Mouse (Mus musculus) spleen, adult 2 months (tissue): ENCODE data around the gene Hibch. TPM values are rescaled to one million over a fixed set of nuclear protein-coding genes. Genes with fewer than 3 reads are reported as not detected.

ENCODE experiments used
- DNase-seq, 2 experiments: peaks; one replicate each; pipeline versions ENCODE4 v3.0.0 to v3.0.0-alpha.2; 2012 to 2021; ENCODE audit warnings: low spot score in 2 of 2, low read depth in 1 of 2
- H3K27ac ChIP-seq: fragments of 200-500 bp; 2 replicates; pipeline ENCODE4 v1.5.1; 2012; ENCODE audit warnings: low read length, inconsistent platforms; ENCODE audit not compliant: insufficient read depth
- H3K27me3 ChIP-seq: fragments of 200-500 bp; 2 replicates; pipeline ENCODE4 v1.6.1; 2012; ENCODE audit warnings: mild to moderate bottlenecking, moderate library complexity, low read length, inconsistent platforms; ENCODE audit not compliant: control insufficient read depth, insufficient read depth
- H3K36me3 ChIP-seq: fragments of 200-500 bp; 2 replicates; pipeline ENCODE4 v1.6.1; 2012; ENCODE audit warnings: mild to moderate bottlenecking, low read length, inconsistent platforms; ENCODE audit not compliant: control insufficient read depth, insufficient read depth
- H3K4me1 ChIP-seq: fragments of 200-500 bp; 2 replicates; pipeline ENCODE4 v1.6.1; 2011; ENCODE audit warnings: inconsistent platforms; ENCODE audit not compliant: control insufficient read depth, insufficient read depth, insufficient read length
- H3K4me3 ChIP-seq: fragments of 200-500 bp; 2 replicates; pipeline ENCODE4 v1.5.1; 2011; ENCODE audit warnings: mild to moderate bottlenecking, inconsistent platforms; ENCODE audit not compliant: insufficient read depth, insufficient read length; ENCODE audit errors: extremely low read depth
- CTCF ChIP-seq: fragments of 200-500 bp; IDR thresholded peaks from 2 replicates; pipeline ENCODE4 v1.5.1; 2011; ENCODE audit warnings: mild to moderate bottlenecking, inconsistent platforms; ENCODE audit not compliant: insufficient read depth, insufficient read length, insufficient replicate concordance; ENCODE audit errors: extremely low read depth
- POLR2A ChIP-seq: fragments of 200-500 bp; IDR thresholded peaks from 2 replicates; pipeline ENCODE4 v1.6.1; 2011; ENCODE audit warnings: low read depth, low read length, inconsistent platforms
- WGBS: fragments of 180-500 bp; shearing (Covaris S2); methylation state at CpG from one replicate; pipeline ENCODE4 v1.1.7; 2018; 5-methylcytosine and 5-hydroxymethylcytosine counted together
- polyA plus RNA-seq: library from polyadenylated mRNA; depleted of rRNA; stranded (reverse); fragments of >200 nt; gene quantifications from 2 replicates; pipeline ENCODE4 v1.2.3, GENCODE M21; 2012; rRNA removed

Gene Hibch
- 7.4 and 7.6 TPM in 2 replicates for polyA plus RNA-seq

DNA sequence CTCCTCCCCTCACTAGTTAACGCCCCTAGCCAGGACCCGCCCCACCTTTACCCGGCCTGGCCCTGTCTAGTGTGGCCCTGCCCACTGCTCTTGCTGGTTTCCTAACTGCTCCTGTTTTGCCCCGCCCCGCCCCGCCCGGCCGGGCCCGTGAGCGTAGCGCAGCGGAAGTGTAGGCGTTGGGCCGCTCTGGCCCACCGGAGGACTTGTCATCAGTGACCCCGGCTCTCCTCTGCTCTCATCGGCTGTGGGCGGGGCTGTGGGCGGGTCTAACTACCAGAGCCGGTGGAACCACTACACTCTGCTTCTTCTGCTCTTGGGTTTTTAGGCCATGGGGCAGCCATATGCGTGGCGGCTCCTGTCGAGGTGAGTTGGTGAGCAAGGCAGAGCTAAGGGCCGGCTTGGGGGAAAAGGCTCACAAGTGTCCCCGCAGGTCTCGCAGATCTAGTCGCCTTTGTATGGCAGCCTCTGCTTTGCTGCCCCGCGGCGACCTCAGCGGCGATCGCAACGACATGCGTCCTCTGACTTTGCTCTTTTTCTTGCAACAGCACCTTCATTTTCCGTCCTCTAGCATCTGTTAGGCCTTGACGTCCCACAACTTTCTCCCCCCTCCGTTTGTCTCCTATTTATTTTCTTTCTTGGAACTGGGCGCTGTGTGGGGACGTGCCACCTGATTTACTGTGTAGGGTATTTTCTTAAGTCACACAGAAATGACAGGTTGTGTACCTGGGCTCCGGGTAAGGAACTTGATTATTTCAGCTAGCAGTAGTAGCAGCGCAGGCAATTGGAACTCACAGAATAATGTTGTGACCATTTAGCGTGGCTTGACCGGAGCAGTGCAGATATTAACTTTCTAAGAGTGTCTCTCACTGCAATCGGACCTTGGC is at the start of gene Hibch:
Hibch (plus strand) TSS at position 148 of the 884 bp plus-strand sequence.
- H3K27ac ChIP-seq: peak within 1 kb of the TSS; percentile 90
- peak; percentile 98 for DNase-seq
- no peaks in the 10 kb centered on the region for H3K36me3 ChIP-seq
- under 1% methylated on average over 45 of the region's 45 CpGs for WGBS
- peaks cover 7% of the 10 kb centered on the region; the same call in 1 of the 2 replicates for H3K4me1 ChIP-seq
- TF ChIP-seq POLR2A (peak; percentile 90), CTCF (no peak)
- H3K27me3 ChIP-seq: no peaks in the 10 kb centered on the region
- peak within 1 kb of the TSS; percentile 84 for H3K4me3 ChIP-seq

DNA sequence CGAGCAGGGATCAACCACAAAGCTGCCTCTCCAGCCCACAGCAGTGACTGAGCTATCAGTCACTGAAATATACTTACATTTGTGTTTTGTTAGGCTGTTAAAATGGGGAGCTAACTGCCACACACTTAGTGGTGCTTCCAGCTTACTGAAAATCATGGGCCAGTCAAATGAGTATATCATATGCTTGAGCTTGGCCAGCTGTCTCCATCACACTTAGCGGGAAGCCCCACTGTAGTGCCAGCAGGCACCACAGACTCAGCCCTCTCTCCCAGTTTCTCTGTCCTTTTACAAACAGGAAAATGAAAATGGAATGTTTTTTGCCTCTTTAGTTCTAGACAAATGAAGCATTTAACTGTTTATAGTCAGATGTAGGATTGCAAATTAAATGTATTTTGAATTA is 48.8 kb upstream of the Hibch start:
- 88% methylated on average over 2 of the region's 2 CpGs for WGBS

DNA sequence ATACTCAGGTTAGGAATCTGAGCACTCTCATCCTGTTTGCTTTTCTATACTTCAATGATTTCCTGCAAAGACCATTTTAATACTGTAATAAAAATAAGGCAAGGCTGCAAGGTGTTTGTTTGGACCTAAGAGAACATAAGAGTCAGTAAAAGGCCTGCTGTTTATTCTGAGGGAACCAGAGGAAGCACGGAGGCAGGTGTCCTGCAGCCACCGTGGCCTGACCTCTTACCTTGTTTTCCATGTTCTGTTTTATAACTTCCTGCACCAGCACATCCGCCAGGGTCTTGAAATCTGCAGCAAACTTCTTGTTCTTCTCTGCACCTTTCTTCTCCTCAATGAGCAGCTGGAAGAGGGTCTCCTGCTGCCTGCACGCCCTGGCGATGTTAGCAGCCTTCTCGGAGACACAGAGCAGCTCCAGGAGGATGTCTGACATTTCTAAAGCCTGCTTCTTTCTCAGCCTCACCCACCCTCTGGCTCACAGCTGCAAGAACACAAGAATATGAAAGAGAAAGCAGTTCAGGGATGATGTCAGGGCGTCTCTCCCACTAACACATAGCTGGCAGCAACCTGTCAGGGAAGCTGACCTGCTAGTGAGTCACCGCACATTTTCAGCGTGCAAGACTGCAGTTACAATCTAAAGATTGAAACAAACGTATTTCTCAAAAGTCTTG is 45.5 kb upstream of the Hibch start:
- peak overlapping the region; percentile 80 for H3K27ac ChIP-seq
- WGBS: 3% methylated on average over 10 of the region's 10 CpGs
- H3K4me3 ChIP-seq: peak overlapping the region; percentile 53
- no peak for TF ChIP-seq CTCF
- no peak for TF ChIP-seq POLR2A
- peak; percentile 24 to 27 for DNase-seq
- H3K36me3 ChIP-seq: peaks cover 10% of the 10 kb centered on the region; the same call in 1 of the 2 replicates
- H3K27me3 ChIP-seq: no peaks in the 10 kb centered on the region
- peaks cover 12% of the 10 kb centered on the region for H3K4me1 ChIP-seq

More for the DNA sequence above, 48.8 kb upstream of the Hibch start:
- H3K4me1 ChIP-seq: peaks cover 5% of the 10 kb centered on the region
- no peak overlapping the region for H3K4me3 ChIP-seq
- no peak for TF ChIP-seq POLR2A
- TF ChIP-seq CTCF: no peak
- peaks cover 21% of the 10 kb centered on the region for H3K36me3 ChIP-seq
- H3K27me3 ChIP-seq: no peaks in the 10 kb centered on the region
- H3K27ac ChIP-seq: no peak overlapping the region
- DNase-seq: no peak

- H3K27ac ChIP-seq: peak overlapping the region; percentile 80
- H3K4me3 ChIP-seq: peak overlapping the region; percentile 34; the same call in 1 of the 2 replicates
- H3K27me3 ChIP-seq: no peaks in the 10 kb centered on the region
- WGBS: 27% methylated on average over 5 of the region's 5 CpGs
- no peak for TF ChIP-seq POLR2A
- TF ChIP-seq CTCF: no peak
- H3K4me1 ChIP-seq: peaks cover 12% of the 10 kb centered on the region
- no peak for DNase-seq
- H3K36me3 ChIP-seq: peaks cover 4% of the 10 kb centered on the region; the same call in 1 of the 2 replicates
Observed at GRCm38 (mm10) chr1:52799772-52800171, 45.0 kb upstream of the Hibch start.

DNA sequence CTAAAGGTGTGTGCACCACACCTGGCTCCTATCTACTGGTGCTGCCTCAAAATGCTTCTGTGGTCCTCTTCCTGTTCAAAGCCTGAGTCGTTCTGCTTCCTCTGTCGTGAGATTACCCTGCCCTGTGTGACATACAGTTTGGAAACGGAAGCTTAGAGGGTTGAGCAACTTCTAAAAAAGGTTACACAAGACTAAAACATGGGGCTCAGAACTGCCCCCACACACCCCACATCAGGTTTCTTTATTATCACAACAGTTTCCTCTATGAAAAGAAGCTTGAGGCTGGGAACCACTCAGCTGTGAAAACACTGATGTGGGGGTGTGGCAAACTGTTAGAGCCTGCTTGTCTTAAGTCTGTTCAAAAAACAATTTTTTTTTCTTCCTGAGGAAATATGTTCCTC is 44.4 kb upstream of the Hibch start:
- peak overlapping the region; percentile 80 for H3K27ac ChIP-seq
- peak; percentile 63 to 77 for DNase-seq

DNA sequence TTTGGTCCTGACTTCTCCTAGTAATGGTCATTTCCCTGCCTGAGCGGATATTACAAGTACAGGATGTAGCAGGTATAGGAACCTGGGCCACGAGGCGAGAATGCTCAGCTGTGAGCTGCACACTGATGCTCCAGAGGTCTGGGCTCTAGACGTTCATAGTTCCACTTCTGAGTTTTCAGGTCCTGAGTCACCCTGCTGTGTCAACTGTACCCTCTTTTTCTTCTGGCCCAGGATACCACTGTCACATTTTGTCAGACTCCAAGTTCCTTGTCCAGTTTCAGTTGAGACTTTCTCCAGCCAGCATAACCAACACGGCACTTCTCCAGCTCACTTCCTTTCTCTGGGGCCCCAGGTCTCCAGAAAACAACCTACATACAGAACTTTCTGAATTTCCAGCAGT is 43.1 kb upstream of the Hibch start:
- WGBS: 28% methylated on average over 5 of the region's 5 CpGs
- DNase-seq: no peak
- peak overlapping the region; percentile 20; the same call in 1 of the 2 replicates for H3K27ac ChIP-seq
- H3K36me3 ChIP-seq: no peaks in the 10 kb centered on the region
- H3K4me3 ChIP-seq: no peak overlapping the region
- peaks cover 12% of the 10 kb centered on the region for H3K4me1 ChIP-seq
- TF ChIP-seq POLR2A (no peak), CTCF (no peak)
- no peaks in the 10 kb centered on the region for H3K27me3 ChIP-seq

More for the DNA sequence above, 44.4 kb upstream of the Hibch start:
- no peak overlapping the region for H3K4me3 ChIP-seq
- H3K36me3 ChIP-seq: peaks cover 3% of the 10 kb centered on the region; the same call in 1 of the 2 replicates
- under 1% methylated on average over 3 of the region's 3 CpGs for WGBS
- no peak for TF ChIP-seq CTCF
- peak; percentile 42; the same call in 1 of the 2 replicates for TF ChIP-seq POLR2A
- peaks cover 12% of the 10 kb centered on the region for H3K4me1 ChIP-seq
- no peaks in the 10 kb centered on the region for H3K27me3 ChIP-seq
